Mouse (Mus musculus) stomach, embryonic 14.5 days (tissue): Measurements from ENCODE around the gene Osbpl7. TPM values are rescaled to one million over a fixed set of nuclear protein-coding genes. Genes with fewer than 3 reads are reported as not detected.
A peak's percentile ranks its signal among the peaks of the same experiment; 100 is the strongest.

Experiments
- ATAC-seq: fragments of 200-750 bp; cut with Nextera tagmentation; 2 replicates; pipeline ENCODE4 v1.8.0; 2017; ENCODE audit warnings: low read depth, moderate TSS enrichment; ENCODE audit not compliant: insufficient number of reproducible peaks, insufficient read depth, low FRiP score
- H3K27ac ChIP-seq: fragments of 300-500 bp; sonication (generic); 2 replicates; pipeline ENCODE4 v1.5.1; 2014; ENCODE audit warnings: mild to moderate bottlenecking, low read length, moderate library complexity, mixed read lengths
- H3K27me3 ChIP-seq: fragments of 300-500 bp; sonication (generic); 2 replicates; pipeline ENCODE4 v1.6.1; 2014; ENCODE audit warnings: low read length, control low read depth, mixed read lengths; ENCODE audit not compliant: control insufficient read depth, insufficient read depth
- H3K36me3 ChIP-seq: fragments of 300-500 bp; sonication (generic); 2 replicates; pipeline ENCODE4 v1.6.1; 2014; ENCODE audit warnings: mild to moderate bottlenecking, control low read depth, low read length, moderate library complexity, mixed read lengths; ENCODE audit not compliant: control insufficient read depth, insufficient read depth
- H3K4me1 ChIP-seq: fragments of 300-500 bp; sonication (generic); 2 replicates; pipeline ENCODE4 v1.6.1; 2014; ENCODE audit warnings: low read length, control low read depth, mixed read lengths; ENCODE audit not compliant: control insufficient read depth, insufficient read depth
- H3K4me2 ChIP-seq: fragments of 300-500 bp; sonication (generic); replicated peaks from 2 replicates; pipeline ENCODE4 v1.6.1; 2014; ENCODE audit warnings: low read depth, low read length, control low read depth
- H3K4me3 ChIP-seq: fragments of 300-500 bp; sonication (generic); 2 replicates; pipeline ENCODE4 v1.5.1; 2014; ENCODE audit warnings: low read depth, low read length, control low read depth
- H3K9ac ChIP-seq: fragments of 300-500 bp; sonication (generic); replicated peaks from 2 replicates; pipeline ENCODE4 v1.6.1; 2014; ENCODE audit warnings: low read depth, mild to moderate bottlenecking, control low read depth, low read length, moderate library complexity, mixed read lengths
- H3K9me3 ChIP-seq: fragments of 300-500 bp; sonication (generic); 2 replicates; pipeline ENCODE4 v1.6.1; 2016; ENCODE audit warnings: low read depth, low read length, control low read depth; ENCODE audit not compliant: control insufficient read depth
- WGBS: fragments of 180-500 bp; shearing (Covaris S2); extraction: QIAGEN DNeasy Blood & Tissue Kit; methylation state at CpG from one replicate; pipeline ENCODE4 v1.1.7; 2014; 5-methylcytosine and 5-hydroxymethylcytosine counted together
- polyA plus RNA-seq: library from polyadenylated mRNA; unstranded; fragments of >200 nt; fragmentation: Nextera tagmentation; extraction: Ambion mirVana; gene quantifications from 2 replicates; pipeline ENCODE4 v1.2.1, GENCODE M21; 2014

Gene Osbpl7
- polyA plus RNA-seq, 1 experiment from 2014 or later: 4.5 TPM

- Histone ChIP-seq H3K9ac (no peak overlapping the region), H3K36me3 (peaks cover 18% of the 10 kb centered on the region), H3K4me1 (peaks cover 19% of the 10 kb centered on the region), H3K4me2 (no peak overlapping the region), H3K27ac (no peak overlapping the region), H3K4me3 (no peak overlapping the region), H3K9me3 (no peaks in the 10 kb centered on the region), H3K27me3 (no peaks in the 10 kb centered on the region)
- WGBS: 80% methylated on average over 8 of the region's 8 CpGs
- no peak for ATAC-seq
Measured at GRCm38 (mm10) chr11:97048090-97048650, 2.3 kb upstream of the Osbpl7 start.

GRCm38 (mm10) chr11:97049492-97050085 is 839 bp upstream of the Osbpl7 start:
- H3K27me3 ChIP-seq: no peaks in the 10 kb centered on the region
- no peak for ATAC-seq
- peaks cover 19% of the 10 kb centered on the region for H3K4me1 ChIP-seq
- no peak overlapping the region for H3K4me2 ChIP-seq
- no peak overlapping the region for H3K9ac ChIP-seq
- peaks cover 29% of the 10 kb centered on the region for H3K36me3 ChIP-seq
- H3K4me3 ChIP-seq: no peak overlapping the region
- no peak overlapping the region for H3K27ac ChIP-seq
- H3K9me3 ChIP-seq: no peaks in the 10 kb centered on the region
- 71% methylated on average over 6 of the region's 6 CpGs for WGBS

- Histone ChIP-seq H3K4me3 (peak overlapping the region; percentile 72), H3K9ac (peak overlapping the region; percentile 83), H3K4me2 (peak overlapping the region; percentile 95), H3K9me3 (no peaks in the 10 kb centered on the region), H3K36me3 (peaks cover 40% of the 10 kb centered on the region), H3K27ac (peak overlapping the region; percentile 33; the same call in 1 of the 2 replicates), H3K27me3 (no peaks in the 10 kb centered on the region), H3K4me1 (peaks cover 19% of the 10 kb centered on the region)
- no peak for ATAC-seq
- WGBS: 21% methylated on average over 13 of the region's 13 CpGs
Measured at GRCm38 (mm10) chr11:97050944-97051586, 637 bp downstream of the Osbpl7 start.

- peak overlapping the region; percentile 95 for H3K4me2 ChIP-seq
- peaks cover 19% of the 10 kb centered on the region for H3K4me1 ChIP-seq
- peaks cover 42% of the 10 kb centered on the region for H3K36me3 ChIP-seq
- WGBS: 13% methylated on average over 11 of the region's 11 CpGs
- no peaks in the 10 kb centered on the region for H3K9me3 ChIP-seq
- no peaks in the 10 kb centered on the region for H3K27me3 ChIP-seq
- ATAC-seq: peak; percentile 34; the same call in 1 of the 2 replicates
- H3K4me3 ChIP-seq: no peak overlapping the region
- H3K9ac ChIP-seq: no peak overlapping the region
- no peak overlapping the region for H3K27ac ChIP-seq
Measured at GRCm38 (mm10) chr11:97052219-97052646, 1.8 kb downstream of the Osbpl7 start.

- Histone ChIP-seq H3K9me3 (no peaks in the 10 kb centered on the region), H3K4me2 (no peak overlapping the region), H3K9ac (no peak overlapping the region), H3K4me3 (no peak overlapping the region), H3K27ac (no peak overlapping the region; the same call in 1 of the 2 replicates), H3K4me1 (no peaks in the 10 kb centered on the region), H3K36me3 (no peaks in the 10 kb centered on the region; the same call in 1 of the 2 replicates), H3K27me3 (no peaks in the 10 kb centered on the region)
- ATAC-seq: no peak
- 50% methylated on average over 9 of the region's 9 CpGs for WGBS
Measured at GRCm38 (mm10) chr11:97063274-97063920, 13.0 kb downstream of the Osbpl7 start.

GRCm38 (mm10) chr11:97063921-97064295 is 13.5 kb downstream of the Osbpl7 start:
- Histone ChIP-seq H3K36me3 (no peaks in the 10 kb centered on the region; the same call in 1 of the 2 replicates), H3K27me3 (no peaks in the 10 kb centered on the region), H3K4me2 (no peak overlapping the region), H3K9me3 (no peaks in the 10 kb centered on the region), H3K27ac (no peak overlapping the region; the same call in 1 of the 2 replicates), H3K4me3 (no peak overlapping the region), H3K9ac (no peak overlapping the region), H3K4me1 (no peaks in the 10 kb centered on the region)
- ATAC-seq: no peak
- WGBS: 84% methylated on average over 3 of the region's 3 CpGs

- Histone ChIP-seq H3K4me2 (no peak overlapping the region), H3K36me3 (no peaks in the 10 kb centered on the region; the same call in 1 of the 2 replicates), H3K9ac (no peak overlapping the region), H3K27me3 (no peaks in the 10 kb centered on the region), H3K27ac (no peak overlapping the region), H3K4me3 (no peak overlapping the region), H3K4me1 (no peaks in the 10 kb centered on the region), H3K9me3 (no peaks in the 10 kb centered on the region)
- no peak for ATAC-seq
- WGBS: 82% methylated on average over 12 of the region's 12 CpGs
Measured at GRCm38 (mm10) chr11:97065538-97066295, 15.3 kb downstream of the Osbpl7 start.
